Mouse (Mus musculus) heart, postnatal 0 days (tissue): ENCODE data around the gene Daam1.

Experiments
- CTCF ChIP-seq: IDR thresholded peaks from 2 replicates; pipeline ENCODE4 v1.5.1; 2016; ENCODE audit warnings: antibody characterized with exemption, control low read depth, low read depth
- EP300 ChIP-seq: IDR thresholded peaks from 2 replicates; pipeline ENCODE4 v1.6.1; 2016; ENCODE audit warnings: antibody characterized with exemption, low read depth

DNA sequence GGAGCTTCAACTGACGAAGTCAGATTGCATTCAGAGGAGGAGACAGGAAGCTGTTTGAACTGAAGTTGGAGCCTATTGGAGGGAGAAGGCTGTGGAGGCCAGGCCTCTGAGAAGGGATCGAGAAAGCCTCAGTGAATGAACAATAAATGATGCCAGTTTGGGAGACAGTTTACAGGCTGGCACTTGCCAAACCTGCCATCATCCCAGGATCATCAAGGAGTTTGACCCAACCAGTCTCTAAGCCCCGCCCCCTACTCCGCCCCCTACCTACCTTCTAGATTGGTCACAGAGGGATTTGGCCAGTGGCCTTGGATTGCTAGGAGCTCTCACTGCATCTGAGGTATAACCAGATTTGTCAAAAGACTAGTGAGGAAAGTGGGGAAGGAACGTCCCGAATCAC is 118.7 kb downstream of the Daam1 start:
- no peak for TF ChIP-seq CTCF
- TF ChIP-seq EP300 = no peak
